18 mouse cellular contexts compared by ENCODE assay signal in genomic region chr5:102095576-102095975, GRCm38 (mm10). TPM values are rescaled to one million over a fixed set of nuclear protein-coding genes. Genes with fewer than 3 reads are reported as not detected.
DNase-seq lines count a peak whose midpoint lies in the region; TF ChIP-seq lines count a peak whose summit lies in the region.
"Had no signal": no experiment of that assay in that cellular context is flagged by ENCODE, and none has a peak within 500 bp of the region (broad histone marks: within the 10 kb centered on the region; RNA-seq: fewer than 3 reads in every experiment).

No protein-coding gene starts in this region.

- H3K36me3 ChIP-seq in ES-E14 (ENCODE audit: control insufficient read depth, insufficient read depth, low read length, poor library complexity, severe bottlenecking), result no peaks in the 10 kb centered on the region
- H3K36me3 ChIP-seq in small intestine, adult 2 months (ENCODE audit: control insufficient read depth, insufficient read depth, low read length), result no peaks in the 10 kb centered on the region
- no peaks in the 10 kb centered on the region for H3K36me3 ChIP-seq in limb, embryonic 10.5 days
- H3K36me3 ChIP-seq: embryonic facial prominence, embryonic 10.5 days; hindbrain, embryonic 10.5 days; limb, embryonic 13.5 days; liver, embryonic 15.5 days had no signal

- no peak overlapping the region for H3K27ac ChIP-seq in gastrocnemius, adult 2 months
- H3K27ac ChIP-seq in left cerebral cortex, adult 2 months, result no peak overlapping the region
- H3K27ac ChIP-seq in ES-E14 (ENCODE audit: insufficient read depth, low read depth, low read length, poor library complexity, severe bottlenecking), result no peak overlapping the region
- H3K27ac ChIP-seq in small intestine, adult 2 months (ENCODE audit: insufficient read depth, low read depth, low read length), result no peak overlapping the region
- no peak overlapping the region for H3K27ac ChIP-seq in limb, embryonic 10.5 days
- H3K27ac ChIP-seq: embryonic facial prominence, embryonic 10.5 days; hindbrain, embryonic 10.5 days; limb, embryonic 13.5 days; liver, embryonic 15.5 days; macrophage had no signal

- no peaks in the 10 kb centered on the region for H3K4me1 ChIP-seq in ES-E14 (ENCODE audit: control insufficient read depth in 2 of 2, insufficient read depth in 2 of 2, low read length in 2 of 2, poor library complexity in 1 of 2)
- H3K4me1 ChIP-seq in small intestine, adult 2 months (ENCODE audit: control insufficient read depth, insufficient read depth, insufficient read length, low read length), result no peaks in the 10 kb centered on the region
- H3K4me1 ChIP-seq in limb, embryonic 10.5 days, result no peaks in the 10 kb centered on the region; the same call in 1 of the 2 replicates
- H3K4me1 ChIP-seq: limb, embryonic 13.5 days; liver, embryonic 15.5 days had no signal

- no peak overlapping the region for H3K9ac ChIP-seq in ES-E14 (ENCODE audit: insufficient read depth, low read depth, low read length, poor library complexity, severe bottlenecking)
- H3K9ac ChIP-seq: limb, embryonic 13.5 days; liver, embryonic 15.5 days had no signal

- no peak overlapping the region for H3K4me3 ChIP-seq in gastrocnemius, adult 2 months
- H3K4me3 ChIP-seq in left cerebral cortex, adult 2 months, result no peak overlapping the region
- no peak overlapping the region for H3K4me3 ChIP-seq in ES-E14 (ENCODE audit: insufficient read depth in 1 of 2, low read depth in 1 of 2, low read length in 2 of 2, poor library complexity in 1 of 2, severe bottlenecking in 1 of 2)
- no peak overlapping the region for H3K4me3 ChIP-seq in small intestine, adult 2 months (ENCODE audit: low read depth, low read length)
- H3K4me3 ChIP-seq in limb, embryonic 10.5 days, result no peak overlapping the region
- H3K4me3 ChIP-seq: embryonic facial prominence, embryonic 10.5 days; hindbrain, embryonic 10.5 days; limb, embryonic 13.5 days; liver, embryonic 15.5 days had no signal

- intact Hi-C loops in gastrocnemius, adult 2 months (cut with DNase I), result no loop called here
- intact Hi-C loops in left cerebral cortex, adult 2 months (cut with DNase I), result no loop called here

- 85% methylated on average over 4 of the region's 4 CpGs for WGBS in small intestine, adult 2 months
- 87% methylated on average over 4 of the region's 4 CpGs for whole genome bisulfite sequencing in limb, embryonic 10.5 days

- no peak for TF ChIP-seq POLR2A in small intestine, adult 2 months (IDR thresholded peaks at IDR 0.05; ENCODE audit: low read depth, low read length)

- DNase-seq in gastrocnemius, adult 2 months, result no peak
- DNase-seq in gastrocnemius, adult 8-10 months (ENCODE audit: low spot score in 2 of 2), result no peak
- no peak for DNase-seq in left cerebral cortex, adult 2 months (ENCODE audit: extremely low spot score in 1 of 2, low spot score in 2 of 2)
- DNase-seq in left cerebral cortex, adult 18-20 months (ENCODE audit: low spot score in 2 of 2), result no peak
- no peak for DNase-seq in ES-E14 (ENCODE audit: low read depth, low spot score)
- no peak for DNase-seq in ovary, adult 18-20 months (ENCODE audit: low spot score)
- no peak for DNase-seq in limb, embryonic 10.5 days (ENCODE audit: low spot score)
- DNase-seq: adrenal gland, postnatal 36 days; cerebellum, adult 9-10 months; kidney, adult 18-20 months; right cerebral cortex, postnatal 14 days; spleen, adult 18-20 months had no signal

- no peaks in the 10 kb centered on the region for H3K9me3 ChIP-seq in ES-E14 (ENCODE audit: control insufficient read depth, insufficient read depth, low read depth, low read length)
- no peaks in the 10 kb centered on the region for H3K9me3 ChIP-seq in limb, embryonic 10.5 days (replicated peaks)
- H3K9me3 ChIP-seq: embryonic facial prominence, embryonic 10.5 days; hindbrain, embryonic 10.5 days; limb, embryonic 13.5 days; liver, embryonic 15.5 days had no signal

- in situ Hi-C loops in ES-E14 (cut with MboI; ENCODE audit: low sequenced_read_pairs in 2 of 2, unreplicated experiment in 2 of 2), result no loop called here

- peak; percentile 7; the same call in 1 of the 2 replicates for TF ChIP-seq CTCF in gastrocnemius, adult 2 months (IDR thresholded peaks at IDR 0.05)
- TF ChIP-seq CTCF in left cerebral cortex, adult 2 months (IDR thresholded peaks at IDR 0.05), result peak; percentile 42
- TF ChIP-seq CTCF in small intestine, adult 2 months (IDR thresholded peaks at IDR 0.05; ENCODE audit: extremely low read depth, insufficient read length, insufficient replicate concordance, low read depth, low read length), result peak; percentile 11; the same call in 1 of the 2 replicates

- H3K27me3 ChIP-seq in small intestine, adult 2 months (ENCODE audit: control insufficient read depth, insufficient read depth, low read length), result no peaks in the 10 kb centered on the region
- no peaks in the 10 kb centered on the region for H3K27me3 ChIP-seq in limb, embryonic 10.5 days (ENCODE audit: low read depth, poor library complexity, severe bottlenecking)
- H3K27me3 ChIP-seq: limb, embryonic 13.5 days; liver, embryonic 15.5 days had no signal

TF ChIP-seq in ES-E14, 5 proteins besides CTCF, POLR2A, EP300 and RAD21:
- peak; percentile 37; the same call in 1 of the 2 replicates for TF ChIP-seq ZC3H11A (IDR thresholded peaks at IDR 0.05; ENCODE audit: borderline replicate concordance, low read depth, low read length)
- no peak for TF ChIP-seq HCFC1 (IDR thresholded peaks at IDR 0.05; ENCODE audit: borderline replicate concordance, insufficient read depth, low read length)
- TF ChIP-seq CHD2 (IDR thresholded peaks at IDR 0.05; ENCODE audit: low read depth, low read length), result no peak
- no peak for TF ChIP-seq MAFK (IDR thresholded peaks at IDR 0.05; ENCODE audit: insufficient read depth, low read depth, low read length)
- no peak for TF ChIP-seq ZNF384 (IDR thresholded peaks at IDR 0.05; ENCODE audit: low read depth, low read length)
TF ChIP-seq in ES-E14: peak in this region for 1.

RNA-seq across cellular contexts. Expression of gene Wdfy3, which starts 25.9 kb away (rescaled TPM):
- total RNA-seq in gastrocnemius, adult 2 months (2021), result 10 to 100 TPM; 20.0 to 23.9 TPM
- 10 to 100 TPM; 21.4 to 24.9 (median 22.1) TPM for total RNA-seq in gastrocnemius, adult 8-10 months (2022)
- 100 to 1,000 TPM; 139 to 145 TPM for total RNA-seq in left cerebral cortex, adult 2 months (2021)
- total RNA-seq in left cerebral cortex, adult 18-20 months (2021), result 100 to 1,000 TPM; 127 TPM
- total RNA-seq in ES-E14 (2012; rRNA removed), result 25.3 and 38.1 TPM in 2 replicates
- polyA plus RNA-seq in small intestine, adult 2 months (2012; rRNA removed), result 7.3 and 11.3 TPM in 2 replicates
- polyA plus RNA-seq in limb, embryonic 10.5 days (2016; fragmentation: Nextera tagmentation; extraction: Ambion mirVana), result 14.8 and 15.8 TPM in 2 replicates
